Mouse (Mus musculus): ENCODE results near the gene Bpgm.

DNA sequence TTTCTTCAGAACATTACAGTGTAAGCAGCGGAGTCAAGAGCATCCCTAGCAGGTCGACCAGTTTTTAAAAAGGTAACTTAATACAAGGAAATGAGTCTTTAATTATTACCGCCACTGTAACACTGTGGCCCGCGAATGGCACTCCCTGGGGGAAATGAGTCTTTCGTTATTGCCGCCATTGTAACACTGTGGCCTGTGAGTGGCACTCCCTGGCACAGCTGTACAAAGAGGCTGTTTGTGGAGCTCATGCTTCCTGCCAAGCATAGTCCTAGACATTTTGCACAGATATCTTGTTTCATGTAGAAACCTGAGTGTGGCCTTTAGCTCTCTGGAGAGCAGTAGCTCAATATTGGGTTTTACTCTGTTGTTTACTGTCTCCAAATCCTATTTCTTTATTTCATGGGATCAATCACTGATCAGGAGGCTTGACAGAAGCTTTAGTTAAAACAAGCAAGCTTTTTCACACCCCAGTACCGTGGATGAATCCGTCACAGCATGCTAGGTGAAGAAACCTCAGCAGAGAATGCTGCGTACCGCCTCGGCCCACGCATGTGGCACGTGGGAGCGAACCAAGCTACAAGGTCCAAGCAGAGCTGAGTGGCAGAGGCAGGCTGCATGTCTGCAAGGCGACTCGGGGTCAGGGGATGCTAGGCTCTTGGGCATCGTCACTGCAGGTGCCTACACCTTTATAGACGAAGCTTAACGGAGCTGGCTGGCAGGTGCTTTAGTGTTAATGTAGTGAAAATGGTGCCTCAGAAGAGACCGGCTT is 17.5 kb downstream of the Bpgm start:
- TF ChIP-seq CTCF (IDR thresholded peaks at IDR 0.05; ENCODE audit: low read depth) (no peak), EP300 (optimal IDR thresholded peaks at IDR 0.05) (no peak)

Measured in stomach, postnatal 0 days (tissue).